Mouse (Mus musculus) T-helper 2 cell (primary cell): Measurements from ENCODE around the gene Gm17455.

Source experiments
- in situ Hi-C: fragments of 300-600 bp; cut with MboI, MseI; formaldehyde crosslinking; loops from one replicate; pipeline ENCODE4 v1.15.1; 2025; ENCODE audit warnings: high pct_unique_total_duplicates

The Gm17455 gene

DNA sequence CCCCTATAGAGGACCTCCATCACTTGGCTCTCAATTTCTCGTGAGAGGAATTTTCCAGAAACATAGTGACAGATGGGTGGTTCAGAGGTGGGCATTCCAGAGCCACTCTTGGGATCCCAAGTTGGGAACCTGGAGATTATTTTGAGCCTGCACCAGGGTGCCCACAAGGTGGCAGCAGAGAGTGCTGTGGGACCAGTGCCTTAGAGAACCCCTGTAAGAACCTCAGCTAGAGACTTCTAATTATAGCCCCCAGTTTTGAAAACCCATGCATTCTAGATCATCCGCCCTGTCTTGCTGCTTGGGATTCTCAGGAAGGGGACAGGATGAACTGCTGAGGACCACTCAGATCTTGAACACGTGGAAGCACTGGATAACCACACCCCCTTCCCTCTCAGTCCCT, 18.6 kb downstream of the Gm17455 start:
- in situ Hi-C loops = no loop called here

DNA sequence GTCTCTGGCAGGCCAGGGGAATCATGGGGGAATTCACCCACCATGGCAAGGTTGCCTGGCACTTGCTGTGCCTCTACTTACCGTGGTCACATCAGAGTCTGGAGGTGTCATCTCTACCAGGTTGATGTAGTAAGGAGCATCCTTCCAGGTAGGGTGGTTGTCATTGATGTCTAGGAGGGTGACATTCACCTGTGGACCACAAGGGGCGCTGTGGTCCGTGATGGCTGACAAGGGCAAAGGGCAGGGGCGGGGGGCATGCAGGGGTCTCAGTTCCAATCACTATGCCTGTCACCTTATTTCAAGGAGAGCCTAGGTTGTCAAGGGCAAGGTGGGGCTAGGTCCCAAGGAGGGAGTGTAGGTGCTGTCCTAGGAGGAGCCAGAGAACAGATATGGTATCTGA, 20.1 kb downstream of the Gm17455 start:
- in situ Hi-C loops = no loop called here

DNA sequence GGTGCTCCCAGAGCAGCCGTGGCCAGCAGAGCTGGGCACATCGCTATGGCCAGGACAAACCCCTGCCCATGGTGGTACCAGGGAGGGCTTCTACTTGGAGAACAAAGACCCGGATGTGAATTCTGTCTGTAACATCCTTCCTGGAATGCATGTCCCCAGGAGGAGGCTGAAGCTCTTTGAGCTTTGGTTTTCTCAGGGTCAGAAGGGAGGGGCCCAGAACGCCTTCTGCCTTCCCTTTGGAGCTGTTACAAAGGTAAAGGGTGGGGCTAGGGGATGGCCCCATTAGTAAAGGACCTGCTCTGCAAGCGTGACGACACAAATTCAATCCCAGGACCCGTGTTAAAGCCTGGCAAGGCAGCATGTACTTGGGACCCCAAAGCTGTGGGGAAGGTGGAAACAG, 23.2 kb downstream of the Gm17455 start:
- in situ Hi-C loops = no loop called here

- in situ Hi-C loops = no loop called here
Measured at GRCm38 (mm10) chr10:60430001-60430400, 30.5 kb downstream of the Gm17455 start.

GRCm38 (mm10) chr10:60430591-60430990, 31.1 kb downstream of the Gm17455 start:
- in situ Hi-C loops = no loop called here

DNA sequence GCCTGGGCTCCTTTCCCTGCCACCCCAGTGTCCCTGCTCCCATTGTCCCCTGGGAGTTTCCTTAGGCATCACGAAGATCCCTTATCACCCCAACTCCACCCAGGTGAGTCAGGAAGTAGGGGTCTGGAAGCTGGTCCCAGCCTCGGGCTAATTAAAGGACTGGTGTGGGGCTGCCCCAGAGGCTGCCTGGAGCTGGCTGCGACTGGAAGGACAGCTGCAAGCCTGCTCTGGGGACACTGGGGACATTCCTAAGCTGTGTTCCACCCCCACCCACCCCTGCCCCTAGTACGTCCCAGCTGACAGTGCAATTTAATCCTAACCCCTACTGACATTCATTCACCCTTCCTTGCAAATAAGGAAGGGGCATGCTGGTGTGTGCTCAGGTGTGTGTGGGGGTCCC, 33.2 kb downstream of the Gm17455 start:
- in situ Hi-C loops = no loop called here

DNA sequence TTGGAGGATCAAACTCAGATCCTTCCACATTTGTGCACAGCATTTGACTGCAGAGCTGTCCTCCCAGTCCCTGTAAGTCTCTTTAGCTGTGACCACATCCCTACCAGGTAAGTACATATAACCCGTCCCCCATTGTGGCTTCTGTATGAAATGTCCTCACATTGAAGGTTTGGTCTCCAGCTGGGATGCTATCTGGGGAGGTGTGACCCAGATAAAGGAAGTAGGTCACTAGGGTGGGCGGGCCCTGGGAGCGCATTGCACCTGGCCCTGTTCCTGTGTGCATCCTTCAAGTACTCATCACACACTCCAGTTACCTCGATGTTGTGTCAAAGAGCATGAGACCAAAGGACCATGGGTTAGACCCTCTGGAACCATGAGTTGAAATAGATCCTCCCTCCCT, 42.8 kb downstream of the Gm17455 start:
- in situ Hi-C loops = no loop called here

GRCm38 (mm10) chr10:60443078-60443477, 43.6 kb downstream of the Gm17455 start:
- in situ Hi-C loops = no loop called here

DNA sequence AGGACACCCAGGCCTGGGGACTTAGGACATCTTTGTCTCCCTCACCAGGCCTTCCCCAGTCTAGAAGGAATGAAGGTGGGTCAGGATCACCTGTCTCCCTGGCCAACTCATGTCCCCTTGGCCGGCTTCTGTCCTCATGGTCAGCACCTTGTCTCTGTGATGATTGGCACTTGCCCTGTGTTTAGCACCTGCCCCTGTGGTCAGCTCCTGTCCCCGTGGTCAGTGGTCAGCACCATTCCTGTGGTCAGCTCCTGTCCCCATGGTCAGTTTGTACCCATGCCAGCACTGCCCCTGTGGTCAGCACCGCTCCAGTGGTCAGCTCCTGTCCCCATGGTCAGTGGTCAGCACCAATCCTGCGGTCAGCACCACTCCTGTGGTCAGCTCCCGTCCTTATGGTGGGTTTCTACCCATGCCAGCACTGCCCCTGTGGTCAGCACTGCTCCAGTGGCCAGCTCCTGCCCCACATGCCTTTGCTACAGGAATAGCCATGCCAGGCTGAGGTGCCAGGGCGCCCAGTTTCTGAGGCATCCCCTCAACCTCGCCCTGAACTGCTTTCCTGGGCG, 45.6 kb downstream of the Gm17455 start:
- in situ Hi-C loops = no loop called here

- in situ Hi-C loops = no loop called here
Measured at GRCm38 (mm10) chr10:60447186-60447585, 47.7 kb downstream of the Gm17455 start.
